Mouse (Mus musculus): ENCODE measurements around the gene Fcrla.
"Not testable (repeated sequence)": the region's sequence is repeated elsewhere in the genome, so short reads cannot be mapped to it uniquely, and the experiment has no call there.

Fcrla gene

DNA sequence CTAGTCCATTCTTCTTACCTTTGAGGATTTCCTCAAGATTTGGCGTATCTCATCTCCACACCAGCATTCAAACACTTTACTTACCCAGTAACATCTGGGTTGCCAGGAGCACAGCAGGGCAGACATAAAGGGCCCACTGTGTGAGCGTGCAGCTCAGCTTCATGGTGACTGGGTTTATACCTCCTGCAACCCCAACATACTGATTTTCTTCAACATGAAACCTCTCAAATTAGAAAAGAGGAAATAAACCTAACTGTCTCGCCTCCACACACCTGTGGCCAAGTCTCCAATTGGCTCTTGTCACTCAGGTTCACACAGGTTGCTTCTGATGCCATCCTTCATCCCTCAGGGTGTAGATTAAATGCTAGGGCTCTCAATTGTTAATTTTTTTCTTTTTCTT lies at the start of gene Fcrla:
Fcrla (minus strand) TSS at position 206 of the 400 bp plus-strand sequence.
- no peak for DNase-seq (ENCODE audit: low spot score in 2 of 2)

DNA sequence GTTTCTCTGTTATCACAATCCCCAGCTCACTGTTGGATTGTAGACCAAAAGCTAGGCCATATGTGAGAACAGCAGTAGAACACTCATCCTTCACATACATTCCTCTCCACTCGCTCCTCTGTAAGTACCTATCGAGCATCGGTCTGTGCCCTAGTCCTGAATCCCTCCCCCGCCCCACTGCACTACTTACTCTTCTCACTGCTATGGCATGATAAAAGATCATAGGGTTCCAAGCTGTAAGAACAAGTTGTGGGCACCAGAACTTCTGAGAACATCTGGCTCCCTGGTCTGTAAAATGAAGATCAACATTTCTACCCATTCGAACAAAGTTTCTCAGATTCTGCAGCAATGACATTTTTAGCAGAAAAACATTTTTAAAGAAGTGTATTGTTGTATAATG lies 49.1 kb upstream of the Fcrla start, which contains the start of gene Fcgr2b:
Fcgr2b (minus strand) TSS at position 101 of the 400 bp plus-strand sequence.
- DNase-seq (ENCODE audit: low spot score in 2 of 2) = no peak

DNA sequence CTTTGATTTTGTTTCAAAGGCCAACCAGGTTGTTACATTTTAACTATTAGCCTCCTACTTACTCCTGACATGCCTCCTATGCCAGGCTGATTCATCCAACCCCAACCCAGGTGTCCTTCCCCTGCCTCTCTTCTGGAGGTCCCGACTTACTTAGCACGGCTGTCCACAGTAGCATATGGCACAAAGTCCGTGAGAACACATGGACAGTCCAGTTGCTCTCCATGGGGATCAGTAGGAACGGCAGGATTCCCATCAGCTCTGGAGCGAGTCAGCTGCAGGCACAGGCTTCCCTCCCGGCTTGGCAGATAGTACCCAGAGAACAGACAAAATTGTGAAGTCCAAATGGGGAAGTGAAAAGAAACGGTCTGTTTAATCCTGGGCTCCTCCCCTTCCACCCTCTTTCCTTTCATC lies 48.4 kb upstream of the Fcrla start:
- no peak for DNase-seq (ENCODE audit: low spot score in 2 of 2)

DNA sequence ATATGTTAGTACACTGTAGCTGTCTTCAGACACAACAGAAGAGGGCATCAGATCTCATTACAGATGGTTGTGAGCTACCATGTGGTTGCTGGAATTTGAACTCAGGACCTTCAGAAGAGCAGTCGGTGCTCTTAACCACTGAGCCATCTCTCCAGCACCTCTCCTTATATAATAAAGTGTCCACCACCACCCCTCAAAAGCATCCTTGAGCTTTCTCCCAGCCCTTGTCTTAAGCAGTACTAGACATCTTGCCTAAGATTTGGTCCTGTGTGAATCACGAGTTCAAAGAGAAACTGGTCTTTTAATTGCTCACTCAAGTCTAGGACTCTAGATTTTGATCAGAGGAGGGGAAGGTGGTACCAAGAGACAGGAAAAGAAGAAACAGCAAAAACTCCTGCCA lies 48.0 kb upstream of the Fcrla start:
- not testable (repeated sequence) for DNase-seq (ENCODE audit: low spot score in 2 of 2)

DNA sequence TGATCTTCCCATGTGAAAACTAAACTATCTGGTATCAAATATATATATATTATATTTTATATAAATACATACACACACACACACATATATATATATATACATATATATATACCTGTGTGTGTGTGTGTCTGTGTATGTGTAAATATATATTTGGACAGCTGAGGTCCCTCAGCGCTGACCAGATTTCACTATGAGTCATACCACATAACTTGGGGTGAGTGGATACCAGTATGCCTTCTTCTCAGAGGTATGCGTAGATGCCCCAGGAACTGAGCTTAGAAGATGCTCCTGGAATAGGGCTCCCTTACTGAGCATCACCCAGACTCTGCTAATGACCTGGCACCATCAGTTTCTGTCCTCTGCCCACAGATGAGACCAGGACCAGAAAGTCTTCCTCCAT lies 47.4 kb upstream of the Fcrla start:
- DNase-seq (ENCODE audit: low spot score in 2 of 2) = no peak

DNA sequence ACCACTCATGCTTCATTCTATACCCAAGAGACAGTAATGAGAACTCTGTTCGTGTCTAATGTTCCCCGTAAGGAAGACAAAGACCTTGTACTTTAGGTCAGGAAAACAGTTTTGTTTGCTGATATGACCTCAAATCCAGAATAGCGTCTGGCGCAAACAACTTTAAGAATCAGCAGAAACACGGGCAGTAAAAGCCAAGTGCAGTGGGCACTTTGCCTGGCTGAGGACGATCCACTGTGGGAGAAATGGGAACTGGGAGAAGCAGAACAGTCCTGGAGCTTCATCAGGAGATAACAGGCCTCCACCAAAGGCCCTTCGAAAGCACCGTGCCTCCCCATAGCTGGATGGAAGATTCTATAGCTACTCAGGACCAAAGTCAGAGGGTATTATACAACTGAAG lies 46.8 kb upstream of the Fcrla start:
- no peak for DNase-seq (ENCODE audit: low spot score in 2 of 2)

GRCm38 (mm10) chr1:170972936-170973335 lies 45.6 kb upstream of the Fcrla start:
- no peak for DNase-seq (ENCODE audit: low spot score in 2 of 2)

- DNase-seq (ENCODE audit: low spot score in 2 of 2) = no peak
Measured at GRCm38 (mm10) chr1:170972494-170972893, 45.1 kb upstream of the Fcrla start.

DNA sequence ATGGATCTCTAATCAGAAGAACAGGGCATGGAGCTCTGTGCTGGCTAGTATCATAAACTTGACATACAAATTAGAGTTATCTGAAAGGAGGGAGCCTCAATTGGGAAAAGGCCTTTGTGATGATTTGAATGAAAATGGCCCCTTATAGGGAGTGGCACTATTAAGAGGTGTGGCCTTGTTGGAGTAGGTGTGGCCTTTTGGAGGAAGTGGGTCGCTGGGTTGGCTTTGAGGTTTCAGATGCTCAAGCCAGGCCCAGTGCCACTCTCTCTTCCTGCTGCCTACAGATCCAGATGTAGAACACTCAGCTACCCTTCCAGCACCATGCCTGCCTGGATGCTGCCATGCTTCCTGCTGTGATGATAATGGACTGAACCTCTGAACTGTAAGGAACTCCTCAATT lies 41.2 kb upstream of the Fcrla start:
- DNase-seq (ENCODE audit: low spot score in 2 of 2) = no peak

DNA sequence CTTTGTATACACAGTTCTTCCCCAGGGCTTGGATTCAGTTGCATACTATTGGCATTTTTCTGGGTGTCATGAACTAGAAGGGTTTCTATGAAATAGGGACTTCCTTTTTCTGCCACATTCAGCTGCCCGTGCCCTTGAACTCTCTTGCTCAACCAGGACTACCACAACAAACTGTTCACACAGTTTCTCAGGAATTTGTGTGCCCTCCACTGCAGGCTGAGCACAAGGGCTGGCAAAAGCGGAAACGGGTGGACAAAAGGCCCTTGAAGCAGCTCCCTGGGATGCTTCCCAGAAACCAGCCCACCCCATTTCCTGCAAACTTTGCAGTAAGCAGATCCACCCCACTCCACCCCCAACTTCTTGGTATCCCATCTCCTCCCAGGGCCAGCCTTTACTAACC lies 40.2 kb upstream of the Fcrla start:
- no peak for DNase-seq (ENCODE audit: low spot score in 2 of 2)

DNA sequence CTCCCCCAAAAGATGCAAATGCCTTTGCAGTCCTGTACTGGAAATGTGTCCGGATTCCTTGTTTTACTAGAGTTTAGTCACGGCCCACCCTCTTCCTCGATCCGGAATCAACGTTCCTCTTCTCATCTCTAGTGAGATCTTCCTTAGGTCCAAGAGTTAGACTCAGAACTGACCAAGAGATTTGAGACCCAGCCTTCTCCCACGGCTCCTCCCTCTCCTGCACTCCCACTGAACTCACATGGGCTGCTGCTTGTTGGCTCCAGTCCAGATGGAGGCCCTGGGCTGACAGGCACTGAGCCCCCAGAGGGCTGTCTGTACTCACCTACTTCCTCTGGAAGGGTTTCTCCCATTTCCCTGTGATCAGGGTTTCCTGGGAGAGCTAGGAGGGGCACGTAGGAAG lies 35.7 kb upstream of the Fcrla start:
- no peak for DNase-seq (ENCODE audit: low spot score in 2 of 2)

DNA sequence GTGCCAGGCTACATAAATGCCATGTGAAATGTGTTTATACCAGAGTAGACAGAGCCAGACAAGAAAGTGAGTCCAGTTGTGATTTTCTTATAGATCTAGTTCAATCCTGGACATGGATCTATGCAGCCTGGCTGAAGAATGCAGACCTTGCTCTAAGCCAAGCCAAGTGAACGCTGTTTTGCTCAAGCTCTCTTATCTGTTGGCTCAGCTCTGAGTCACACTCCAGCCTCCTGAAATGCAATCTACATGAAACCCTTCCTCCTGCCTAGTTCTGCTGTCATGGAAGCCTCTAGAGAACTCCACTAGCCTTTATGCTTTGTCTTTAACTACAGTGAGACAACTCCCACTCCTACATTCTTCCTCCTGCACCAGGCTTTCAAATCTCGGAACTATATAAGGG lies 34.9 kb upstream of the Fcrla start:
- DNase-seq (ENCODE audit: low spot score in 2 of 2) = no peak

DNA sequence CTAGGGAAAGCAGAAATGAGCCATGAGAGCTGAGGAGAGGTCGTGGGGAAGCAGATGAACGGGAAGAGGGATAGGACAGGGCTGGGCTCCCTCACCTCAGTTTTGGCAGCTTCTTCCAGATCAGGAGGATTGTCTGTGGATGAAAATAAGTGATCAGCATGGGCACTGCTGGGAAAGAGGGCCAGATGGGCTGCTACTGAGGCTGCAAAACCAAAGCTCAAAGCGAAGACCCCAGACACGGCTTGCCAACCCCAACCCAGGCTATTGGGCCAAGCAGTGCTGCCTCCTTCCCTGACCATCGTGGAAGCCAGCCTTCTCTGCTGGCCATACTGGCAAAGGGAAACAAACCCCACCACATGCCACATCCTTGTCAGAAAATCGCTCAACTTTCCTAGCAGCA lies 33.7 kb upstream of the Fcrla start:
- no peak for DNase-seq (ENCODE audit: low spot score in 2 of 2)

DNA sequence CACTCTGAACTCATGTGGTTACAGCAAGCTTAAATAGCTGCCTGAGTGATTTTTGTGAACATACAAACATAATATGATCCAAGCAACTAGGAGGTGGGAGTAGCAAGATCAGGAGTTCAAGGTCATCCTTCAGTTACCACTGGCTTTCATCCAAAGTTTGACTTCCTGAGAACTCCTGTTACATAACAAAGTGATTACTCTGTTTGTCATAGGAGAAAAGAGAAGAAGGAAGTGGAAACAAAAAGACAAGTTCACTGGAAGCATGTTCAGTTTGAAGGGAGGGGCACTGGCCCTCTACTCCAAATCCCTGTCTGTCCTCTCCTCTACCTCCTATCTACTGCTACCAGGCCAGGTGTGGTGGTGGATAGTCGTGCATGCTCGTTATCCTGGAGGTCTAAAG lies 32.4 kb upstream of the Fcrla start:
- no peak for DNase-seq (ENCODE audit: low spot score in 2 of 2)

- DNase-seq (ENCODE audit: low spot score in 2 of 2) = no peak
Measured at GRCm38 (mm10) chr1:170958225-170958624, 30.8 kb upstream of the Fcrla start.

DNA sequence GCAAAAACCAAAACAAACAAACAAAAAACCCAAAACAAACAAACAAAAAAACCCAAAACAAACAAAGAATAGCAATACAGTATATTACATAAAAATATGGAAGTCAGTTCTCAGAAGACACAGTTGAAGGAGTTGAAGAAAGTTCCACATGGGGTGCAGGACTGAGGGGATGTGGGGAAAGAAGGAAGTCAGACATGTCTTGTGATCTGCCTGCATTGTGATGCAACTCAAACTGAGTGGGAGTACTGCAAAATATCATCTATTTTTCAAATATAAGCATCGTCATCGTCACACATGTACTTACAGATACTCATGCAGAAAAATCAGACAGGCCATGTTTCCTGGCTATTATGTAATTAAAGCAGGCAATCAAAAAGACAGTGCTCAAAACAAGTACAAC lies 25.8 kb upstream of the Fcrla start:
- DNase-seq (ENCODE audit: low spot score in 2 of 2) = no peak

- DNase-seq (ENCODE audit: low spot score in 2 of 2) = no peak
Measured at GRCm38 (mm10) chr1:170950772-170951171, 23.4 kb upstream of the Fcrla start.

DNA sequence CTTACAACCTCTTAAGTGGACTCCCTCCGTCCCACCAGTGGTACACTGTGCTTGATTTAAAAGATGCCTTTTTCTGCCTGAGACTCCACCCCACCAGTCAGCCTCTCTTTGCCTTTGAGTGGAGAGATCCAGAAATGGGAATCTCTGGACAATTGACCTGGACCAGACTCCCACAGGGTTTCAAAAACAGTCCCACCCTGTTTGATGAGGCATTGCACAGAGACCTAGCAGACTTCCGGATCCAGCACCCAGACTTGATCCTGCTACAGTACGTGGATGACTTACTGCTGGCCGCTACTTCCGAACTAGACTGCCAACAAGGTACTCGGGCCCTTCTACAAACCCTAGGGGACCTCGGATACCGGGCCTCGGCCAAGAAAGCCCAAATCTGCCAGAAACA lies 17.5 kb upstream of the Fcrla start:
- DNase-seq (ENCODE audit: low spot score in 2 of 2) = not testable (repeated sequence)

GRCm38 (mm10) chr1:170944151-170944550 lies 16.8 kb upstream of the Fcrla start:
- not testable (repeated sequence) for DNase-seq (ENCODE audit: low spot score in 2 of 2)

GRCm38 (mm10) chr1:170939255-170939654 lies 11.9 kb upstream of the Fcrla start:
- DNase-seq (ENCODE audit: low spot score in 2 of 2) = no peak

- no peak for DNase-seq (ENCODE audit: low spot score in 2 of 2)
Measured at GRCm38 (mm10) chr1:170934383-170934782, 7.0 kb upstream of the Fcrla start.

DNA sequence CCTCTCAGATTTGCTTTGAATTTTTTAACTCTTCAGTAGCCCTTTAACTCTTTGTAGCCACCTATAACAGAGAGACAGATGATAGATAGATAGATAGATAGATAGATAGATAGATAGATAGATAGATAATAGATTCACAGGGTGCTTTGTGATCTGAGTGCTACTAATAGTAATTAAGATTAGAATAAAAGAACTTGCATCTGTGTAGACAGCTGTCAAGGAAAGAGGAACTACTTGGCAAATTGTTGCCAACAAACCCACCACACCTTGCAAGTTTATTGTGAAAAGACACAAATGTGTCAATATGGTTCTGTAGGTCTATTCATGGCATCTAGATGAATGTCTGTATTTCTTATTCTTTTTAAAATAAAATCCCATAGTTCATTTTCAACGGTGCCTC lies 6.6 kb upstream of the Fcrla start:
- DNase-seq (ENCODE audit: low spot score in 2 of 2) = no peak

- no peak for DNase-seq (ENCODE audit: low spot score in 2 of 2)
Measured at GRCm38 (mm10) chr1:170933386-170933920, 6.1 kb upstream of the Fcrla start.

DNA sequence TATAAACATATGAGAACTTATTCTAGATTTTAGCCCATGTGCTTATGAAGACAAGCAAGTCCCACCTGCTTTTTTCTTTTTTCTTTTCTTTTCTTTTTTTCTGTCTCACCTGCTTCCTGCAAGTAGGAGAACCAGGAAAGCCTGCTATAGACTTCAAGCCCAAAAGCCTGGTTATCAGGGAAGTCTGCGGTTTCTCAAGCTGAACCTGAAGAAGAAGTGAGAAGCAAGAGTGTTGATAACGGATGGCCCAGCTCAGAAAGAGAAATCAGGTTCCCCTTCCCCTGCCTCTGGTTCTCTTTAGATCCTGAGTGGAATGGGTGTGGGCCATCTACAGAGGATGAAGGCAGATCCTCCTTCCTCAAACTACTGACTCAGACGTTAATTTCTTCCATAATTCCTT lies 4.7 kb upstream of the Fcrla start:
- DNase-seq (ENCODE audit: low spot score in 2 of 2) = no peak

Measured in frontal cortex, postnatal 10 days (tissue).